Mouse (Mus musculus) neural tube, embryonic 13.5 days (tissue): ENCODE measurements around the gene Stard3. TPM values are rescaled to one million over a fixed set of nuclear protein-coding genes. Genes with fewer than 3 reads are reported as not detected.

Source experiments
- ATAC-seq: fragments of 200-750 bp; cut with Nextera tagmentation; 2 replicates; pipeline ENCODE4 v1.8.0; 2017; ENCODE audit warnings: low read depth, mild to moderate bottlenecking, moderate TSS enrichment, moderate library complexity
- H3K27ac ChIP-seq: fragments of 300-500 bp; sonication (generic); replicated peaks from 2 replicates; pipeline ENCODE4 v1.5.1; 2015; ENCODE audit warnings: moderate library complexity, mild to moderate bottlenecking, inconsistent platforms
- H3K27me3 ChIP-seq: fragments of 300-500 bp; sonication (generic); 2 replicates; pipeline ENCODE4 v1.6.1; 2015; ENCODE audit warnings: mild to moderate bottlenecking, inconsistent platforms
- H3K36me3 ChIP-seq: fragments of 300-500 bp; sonication (generic); 2 replicates; pipeline ENCODE4 v1.6.1; 2015; ENCODE audit warnings: mild to moderate bottlenecking, inconsistent platforms
- H3K4me1 ChIP-seq: fragments of 300-500 bp; sonication (generic); replicated peaks from 2 replicates; pipeline ENCODE4 v1.6.1; 2015; ENCODE audit warnings: inconsistent platforms
- H3K4me2 ChIP-seq: fragments of 300-500 bp; sonication (generic); 2 replicates; pipeline ENCODE4 v1.6.1; 2015; ENCODE audit warnings: inconsistent platforms, mild to moderate bottlenecking, moderate library complexity
- H3K4me3 ChIP-seq: fragments of 300-500 bp; sonication (generic); 2 replicates; pipeline ENCODE4 v1.5.1; 2015; ENCODE audit warnings: mild to moderate bottlenecking, inconsistent platforms
- H3K9ac ChIP-seq: fragments of 300-500 bp; sonication (generic); 2 replicates; pipeline ENCODE4 v1.6.1; 2015; ENCODE audit warnings: moderate library complexity, mild to moderate bottlenecking, inconsistent platforms
- H3K9me3 ChIP-seq: fragments of 300-500 bp; sonication (generic); 2 replicates; pipeline ENCODE4 v1.6.1; 2016; ENCODE audit warnings: inconsistent platforms
- WGBS: fragments of 180-500 bp; shearing (Covaris S2); methylation state at CpG from one replicate; pipeline ENCODE4 v1.1.7; 2015; 5-methylcytosine and 5-hydroxymethylcytosine counted together
- polyA plus RNA-seq: library from polyadenylated mRNA; unstranded; fragments of >200 nt; fragmentation: Nextera tagmentation; extraction: Ambion mirVana; gene quantifications from 2 replicates; pipeline ENCODE4 v1.2.1, GENCODE M21; 2015

The Stard3 gene
- polyA plus RNA-seq, 1 experiment from 2014 or later = 39.7 TPM

DNA sequence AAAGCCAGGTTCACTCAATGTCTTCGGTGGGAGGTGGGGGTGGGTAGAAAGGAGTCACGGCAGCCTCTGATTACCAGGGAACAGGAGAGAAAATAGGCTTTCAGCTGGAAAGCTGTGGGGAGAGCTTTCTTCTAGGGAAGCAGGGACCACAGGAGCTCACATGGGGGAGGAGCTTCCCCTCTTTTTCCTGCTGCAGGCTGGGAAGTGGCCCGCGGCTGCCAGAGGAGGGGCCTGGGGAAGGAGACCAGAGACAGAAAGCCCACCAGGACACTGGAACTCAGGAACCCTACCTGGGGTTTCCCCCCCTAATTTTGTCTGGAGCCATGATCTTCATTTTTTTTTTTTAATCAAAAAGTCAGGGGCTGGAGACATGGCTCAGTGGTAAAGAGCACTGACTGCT is 17.6 kb upstream of the Stard3 start:
- Histone ChIP-seq H3K9ac (no peak overlapping the region), H3K4me3 (no peak overlapping the region), H3K4me1 (peaks cover 52% of the 10 kb centered on the region), H3K36me3 (no peaks in the 10 kb centered on the region), H3K9me3 (no peaks in the 10 kb centered on the region), H3K27ac (peak overlapping the region; percentile 97), H3K27me3 (peaks cover 87% of the 10 kb centered on the region), H3K4me2 (no peak overlapping the region)
- 9% methylated on average over 4 of the region's 4 CpGs for WGBS
- ATAC-seq = no peak

DNA sequence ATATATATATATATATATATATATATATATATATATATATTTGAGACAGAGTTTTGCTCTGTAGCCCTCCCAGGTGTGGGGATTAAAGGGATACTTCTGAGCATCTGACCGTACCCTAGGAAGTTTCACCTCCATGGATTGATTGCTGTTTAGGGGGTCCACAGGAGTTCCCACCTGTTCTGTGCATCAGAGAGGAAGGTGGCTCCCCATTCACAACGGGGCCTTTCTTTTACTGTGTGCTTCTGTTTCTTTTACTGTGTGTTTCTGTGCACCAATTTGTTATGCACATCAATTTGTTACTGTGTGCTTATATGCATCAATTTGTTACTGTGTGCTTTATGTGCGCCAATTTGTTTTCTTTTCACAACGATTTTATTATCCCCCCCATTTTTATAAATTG is 17.0 kb upstream of the Stard3 start:
- Histone ChIP-seq H3K27me3 (peaks cover 86% of the 10 kb centered on the region), H3K9me3 (no peaks in the 10 kb centered on the region), H3K36me3 (no peaks in the 10 kb centered on the region), H3K9ac (no peak overlapping the region), H3K4me2 (no peak overlapping the region), H3K27ac (no peak overlapping the region), H3K4me1 (peaks cover 51% of the 10 kb centered on the region), H3K4me3 (no peak overlapping the region)
- no peak for ATAC-seq
- WGBS = 49% methylated on average over 4 of the region's 4 CpGs

DNA sequence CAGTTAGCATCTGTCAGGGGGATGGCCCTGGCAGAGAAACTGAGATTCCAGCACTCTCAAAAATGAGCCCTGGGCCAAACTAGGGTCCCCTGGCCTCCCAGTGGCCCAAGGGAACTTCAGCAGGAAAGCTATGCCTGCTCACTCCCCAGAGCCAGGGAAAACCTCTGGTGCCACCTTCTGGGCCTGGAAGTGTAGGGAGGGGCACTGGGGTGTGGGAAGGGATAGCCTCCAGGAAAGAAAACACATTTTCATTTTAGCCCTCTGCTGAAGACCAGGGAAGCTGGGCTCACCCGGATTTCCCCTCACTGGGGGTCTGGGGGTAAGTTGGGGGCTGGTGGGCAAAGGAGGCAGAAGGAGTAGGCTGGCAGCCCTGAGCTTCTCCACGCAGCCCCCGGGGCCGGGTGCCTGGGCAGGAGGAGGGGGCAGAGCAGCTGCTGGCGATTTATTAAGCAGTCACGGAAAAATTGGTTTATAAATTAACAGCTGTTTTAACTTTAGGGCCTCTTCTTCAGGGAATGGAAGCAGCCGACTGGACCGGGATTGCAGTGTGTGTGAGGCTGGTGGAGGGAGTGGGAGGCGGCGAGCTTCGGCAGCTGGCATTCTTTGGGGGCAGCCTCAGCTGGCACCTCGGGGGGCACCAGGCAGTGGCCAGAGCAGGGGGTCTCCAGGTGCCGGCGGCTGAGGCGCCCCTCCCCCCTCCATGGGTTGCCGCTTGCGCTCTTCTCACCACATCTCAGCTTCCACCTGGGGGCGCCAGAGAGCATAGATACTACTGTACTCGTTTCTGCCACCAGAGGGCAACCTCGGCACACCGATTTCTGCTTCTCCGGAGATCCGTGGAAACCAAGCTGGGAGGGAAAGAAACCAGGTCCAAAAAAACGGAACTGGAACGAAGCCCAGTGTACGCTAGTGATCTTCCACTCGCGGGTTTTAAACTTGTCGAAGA is 15.9 kb upstream of the Stard3 start:
- H3K9me3 ChIP-seq = no peaks in the 10 kb centered on the region
- no peak overlapping the region for H3K9ac ChIP-seq
- H3K4me1 ChIP-seq = peaks cover 51% of the 10 kb centered on the region
- H3K36me3 ChIP-seq = no peaks in the 10 kb centered on the region
- peaks cover 86% of the 10 kb centered on the region for H3K27me3 ChIP-seq
- WGBS = 1% methylated on average over 29 of the region's 29 CpGs
- H3K27ac ChIP-seq = peak overlapping the region; percentile 74
- ATAC-seq = peak; percentile 54
- H3K4me3 ChIP-seq = peak overlapping the region; percentile 21
- peak overlapping the region; percentile 51 for H3K4me2 ChIP-seq

DNA sequence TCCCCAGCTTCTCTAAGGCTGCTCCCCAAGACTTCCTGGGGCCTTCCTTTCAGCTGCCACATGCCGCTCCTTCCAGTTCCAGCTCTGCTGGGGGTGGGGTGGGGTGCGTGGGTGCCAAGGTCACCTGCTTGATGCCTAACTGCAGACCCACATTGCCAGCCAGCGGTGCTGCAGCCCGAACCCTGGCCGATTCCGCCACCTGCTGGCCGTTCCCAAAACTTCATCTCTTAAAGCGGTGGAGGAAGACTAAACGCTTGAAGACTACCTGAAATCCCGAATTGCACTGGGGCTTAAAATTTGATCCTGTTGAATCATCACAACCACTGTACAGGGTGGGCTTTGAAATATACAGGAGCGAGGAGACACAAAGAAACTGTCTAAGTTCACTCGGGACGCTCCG is 12.9 kb upstream of the Stard3 start:
- Histone ChIP-seq H3K4me3 (no peak overlapping the region), H3K27ac (no peak overlapping the region), H3K9ac (no peak overlapping the region), H3K4me1 (peaks cover 47% of the 10 kb centered on the region), H3K4me2 (peak overlapping the region; percentile 34), H3K36me3 (no peaks in the 10 kb centered on the region), H3K9me3 (no peaks in the 10 kb centered on the region), H3K27me3 (peaks cover 88% of the 10 kb centered on the region)
- no peak for ATAC-seq
- 0% methylated on average over 14 of the region's 14 CpGs for WGBS

DNA sequence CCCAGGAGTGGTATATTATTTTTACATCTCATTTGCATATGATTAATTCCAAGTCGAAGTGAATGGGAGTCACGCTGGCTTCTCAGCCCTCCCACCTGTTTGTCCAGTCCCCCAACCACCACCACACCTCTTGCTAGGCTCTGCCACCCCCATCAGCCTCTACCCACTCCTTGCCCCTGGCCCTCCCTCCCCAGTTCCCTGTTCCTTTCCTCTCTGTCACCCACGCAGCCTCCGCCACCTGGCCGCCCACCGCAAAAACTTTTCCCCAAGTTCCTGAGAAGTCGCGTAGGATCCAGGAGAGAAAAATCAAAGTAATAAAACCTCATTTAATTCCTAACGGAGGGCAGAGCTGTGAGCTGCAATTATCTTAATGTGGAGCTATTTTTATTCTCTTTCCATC is 12.0 kb upstream of the Stard3 start:
- no peaks in the 10 kb centered on the region for H3K36me3 ChIP-seq

DNA sequence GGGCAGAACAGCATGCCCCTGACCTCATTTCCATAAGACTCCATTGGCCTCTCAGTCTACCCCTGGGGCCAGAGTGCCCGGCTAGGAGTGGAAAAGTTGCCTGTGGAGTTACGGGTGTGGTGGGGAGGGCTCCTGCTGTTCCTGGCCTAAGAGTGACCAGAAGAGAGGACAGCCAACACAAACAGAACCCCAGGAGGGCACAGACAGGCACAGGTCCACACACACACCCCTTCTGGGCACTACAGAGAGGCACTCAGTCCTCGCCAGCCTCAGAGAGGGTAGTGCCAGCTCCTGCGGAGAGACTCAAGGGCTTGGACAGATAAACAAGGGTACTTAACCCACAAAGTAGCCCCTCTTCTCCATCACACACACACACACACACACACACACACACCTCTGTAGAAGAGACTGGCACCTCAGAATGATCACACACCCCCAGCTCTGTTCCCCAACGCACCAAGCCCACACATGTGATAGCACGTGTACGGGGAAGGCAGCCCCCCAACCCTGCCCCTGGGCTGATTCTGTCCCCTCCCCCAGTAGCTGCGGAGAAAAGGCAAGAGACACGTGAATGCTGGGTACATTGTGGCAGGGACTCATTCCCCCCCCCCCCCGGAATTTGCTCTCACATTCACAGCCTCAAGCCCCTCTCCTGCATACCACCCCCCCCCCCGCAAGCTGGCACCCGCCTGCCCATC is 10.6 kb upstream of the Stard3 start:
- ATAC-seq = no peak
- WGBS = 2% methylated on average over 11 of the region's 12 CpGs

More for the DNA sequence above, 12.0 kb upstream of the Stard3 start:
- no peak overlapping the region for H3K4me2 ChIP-seq
- H3K4me1 ChIP-seq = peaks cover 42% of the 10 kb centered on the region
- 8% methylated on average over 9 of the region's 9 CpGs for WGBS
- no peaks in the 10 kb centered on the region for H3K9me3 ChIP-seq
- no peak overlapping the region for H3K27ac ChIP-seq
- no peak for ATAC-seq
- H3K4me3 ChIP-seq = no peak overlapping the region
- H3K27me3 ChIP-seq = peaks cover 89% of the 10 kb centered on the region
- no peak overlapping the region for H3K9ac ChIP-seq

DNA sequence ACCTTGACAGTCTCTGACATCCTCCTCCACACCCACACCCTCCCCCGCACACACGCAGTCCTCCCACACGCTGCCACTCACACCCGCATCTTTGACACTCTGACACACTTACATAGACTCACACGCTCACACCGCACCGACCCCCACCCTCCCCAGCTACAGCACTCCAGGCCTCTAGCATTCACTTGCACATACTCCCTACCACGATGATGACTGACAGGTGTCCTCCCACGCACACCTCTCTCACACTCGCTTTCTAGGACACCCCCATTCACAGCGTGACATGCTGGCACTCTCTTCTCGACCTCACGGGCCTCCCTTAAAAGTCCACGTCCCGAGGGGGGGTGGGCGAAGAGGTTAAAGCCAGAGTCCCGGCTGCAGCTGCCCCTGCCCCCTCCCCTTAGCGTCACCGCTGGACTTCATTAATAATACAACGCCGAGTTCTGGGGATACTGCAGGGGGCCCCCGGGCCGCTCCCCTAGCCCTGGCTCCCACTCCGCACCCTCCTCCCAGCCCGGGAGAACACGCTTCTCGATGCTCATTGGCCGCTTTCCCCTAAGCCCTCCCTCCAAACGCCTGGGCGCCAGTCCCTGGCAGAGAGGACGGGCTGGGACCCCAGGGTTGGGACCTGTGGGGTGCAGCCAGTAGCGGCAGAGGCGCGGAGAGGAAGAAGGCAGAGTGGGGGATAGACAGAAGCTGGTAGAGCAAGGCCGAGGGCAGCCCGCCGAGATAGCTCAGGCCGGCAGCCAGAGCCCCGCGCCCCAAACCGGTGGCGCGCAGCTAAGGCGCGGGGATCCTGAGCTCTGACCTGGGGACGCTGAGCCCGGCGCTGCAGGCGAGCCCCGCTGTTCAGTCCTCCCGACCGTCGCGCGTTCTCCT is 9.8 kb upstream of the Stard3 start, which contains the start of gene Ppp1r1b:
Gene Ppp1r1b (plus strand): TSS at position 322 of the 879 bp plus-strand sequence.
- 1% methylated on average over 54 of the region's 55 CpGs for WGBS
- H3K4me1 ChIP-seq = peaks cover 22% of the 10 kb centered on the region
- H3K9me3 ChIP-seq = no peaks in the 10 kb centered on the region
- peak within 1 kb of the TSS; percentile 65 for H3K9ac ChIP-seq
- H3K4me2 ChIP-seq = peak within 1 kb of the TSS; percentile 85
- no peak within 1 kb of the TSS for H3K27ac ChIP-seq
- H3K27me3 ChIP-seq = peaks cover 97% of the 10 kb centered on the region
- peak within 1 kb of the TSS; percentile 48 for H3K4me3 ChIP-seq
- no peaks in the 10 kb centered on the region for H3K36me3 ChIP-seq
- peak; percentile 57 for ATAC-seq

More for the DNA sequence above, 10.6 kb upstream of the Stard3 start:
- Histone ChIP-seq H3K36me3 (no peaks in the 10 kb centered on the region), H3K27ac (no peak overlapping the region), H3K27me3 (peaks cover 90% of the 10 kb centered on the region), H3K9ac (no peak overlapping the region), H3K4me2 (peak overlapping the region; percentile 85), H3K4me3 (no peak overlapping the region), H3K4me1 (peaks cover 28% of the 10 kb centered on the region), H3K9me3 (no peaks in the 10 kb centered on the region)

DNA sequence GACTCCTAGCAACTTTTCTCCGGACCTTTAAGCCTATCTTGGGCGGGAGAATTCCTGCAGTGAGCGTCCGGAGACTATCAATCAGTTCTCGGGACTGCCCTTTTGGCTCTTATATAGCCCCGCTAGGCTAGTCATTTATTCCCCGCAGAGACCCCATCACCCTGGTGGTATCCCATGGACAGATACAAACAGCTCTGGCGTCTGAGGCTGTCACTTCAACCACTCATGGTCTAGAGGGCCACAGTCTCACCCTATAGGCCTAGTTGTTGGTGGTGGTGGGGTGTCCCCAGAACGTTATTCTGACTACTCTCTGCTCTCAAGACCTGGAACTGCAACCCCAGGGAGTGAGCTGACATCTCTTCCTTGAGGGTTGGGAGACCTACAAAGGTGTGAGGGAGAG is 8.9 kb upstream of the Stard3 start:
- WGBS = under 1% methylated on average over 9 of the region's 9 CpGs
- H3K9ac ChIP-seq = no peak overlapping the region
- peak overlapping the region; percentile 85 for H3K4me2 ChIP-seq
- no peak overlapping the region for H3K27ac ChIP-seq
- no peaks in the 10 kb centered on the region for H3K36me3 ChIP-seq
- H3K9me3 ChIP-seq = no peaks in the 10 kb centered on the region
- no peak for ATAC-seq
- H3K27me3 ChIP-seq = peaks cover 97% of the 10 kb centered on the region
- H3K4me1 ChIP-seq = peaks cover 22% of the 10 kb centered on the region
- peak overlapping the region; percentile 48 for H3K4me3 ChIP-seq

DNA sequence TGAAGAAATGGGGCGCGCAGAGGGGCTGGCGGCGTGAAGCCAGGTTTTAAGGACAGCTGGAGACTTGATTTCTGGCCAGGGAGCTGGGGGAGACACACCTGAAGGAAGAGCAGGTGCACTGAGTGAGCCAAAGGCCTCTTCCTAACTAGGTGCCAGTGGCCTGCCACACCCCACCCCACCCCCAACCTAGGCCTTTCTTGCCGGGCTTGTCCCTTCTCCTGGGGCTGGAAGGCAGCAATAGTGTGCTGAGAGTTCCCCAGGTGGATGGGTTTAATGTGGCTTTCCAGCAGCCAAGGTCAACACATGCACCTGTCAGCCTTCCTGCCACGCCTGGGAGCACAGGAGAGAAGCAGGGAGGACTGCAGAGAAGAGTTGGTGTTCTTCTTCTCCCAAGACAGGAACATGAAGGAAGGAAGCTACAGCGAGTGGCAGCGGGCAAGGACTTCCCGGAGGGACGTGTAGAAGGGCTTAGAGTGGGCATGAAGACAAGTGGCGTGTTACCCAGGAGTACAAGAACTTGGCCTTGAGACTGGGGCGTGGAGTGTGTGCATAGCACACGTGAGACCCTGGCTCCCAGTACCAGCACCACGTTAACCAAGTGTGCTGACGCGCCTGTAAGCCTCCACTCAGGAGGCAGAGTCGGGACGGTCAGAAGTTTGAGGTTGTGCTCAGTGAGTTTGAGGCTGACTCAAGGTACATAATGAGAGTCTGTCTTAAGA is 5.7 kb upstream of the Stard3 start:
- H3K36me3 ChIP-seq = no peaks in the 10 kb centered on the region
- no peak overlapping the region for H3K9ac ChIP-seq
- H3K27me3 ChIP-seq = peaks cover 75% of the 10 kb centered on the region
- no peaks in the 10 kb centered on the region for H3K9me3 ChIP-seq
- H3K4me1 ChIP-seq = peaks cover 27% of the 10 kb centered on the region
- H3K27ac ChIP-seq = no peak overlapping the region
- no peak for ATAC-seq
- H3K4me3 ChIP-seq = no peak overlapping the region
- WGBS = 78% methylated on average over 18 of the region's 18 CpGs
- no peak overlapping the region for H3K4me2 ChIP-seq

DNA sequence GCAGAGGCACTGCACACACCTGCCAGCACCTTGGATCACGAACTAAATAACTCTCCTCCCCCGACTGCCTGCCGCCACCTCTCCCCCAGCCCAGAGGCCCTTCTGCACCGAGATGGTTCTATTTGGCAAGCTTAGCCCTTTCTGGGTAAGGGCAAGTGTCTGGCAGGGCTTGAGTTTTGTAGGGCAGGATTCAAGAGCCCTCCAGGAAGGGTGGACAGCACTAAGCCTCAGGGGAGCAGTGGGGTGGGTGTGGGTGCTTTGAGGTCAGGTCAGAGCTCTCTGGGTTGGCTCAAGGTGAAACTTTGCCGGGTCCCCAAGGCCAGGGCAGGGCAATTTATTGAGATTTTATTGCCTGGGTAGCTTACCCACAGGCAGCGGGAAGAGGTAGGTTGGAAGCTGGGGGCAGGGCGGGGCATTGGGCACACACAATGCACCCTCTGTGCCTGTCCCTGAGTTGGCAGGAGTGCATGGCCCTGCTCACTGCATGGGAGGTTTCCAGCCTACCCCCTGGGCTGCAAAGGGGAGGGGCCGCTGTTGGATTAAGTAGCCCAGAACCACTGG is 4.4 kb upstream of the Stard3 start:
- no peak for ATAC-seq
- peaks cover 62% of the 10 kb centered on the region for H3K27me3 ChIP-seq
- no peak overlapping the region for H3K4me2 ChIP-seq
- no peak overlapping the region for H3K9ac ChIP-seq
- no peak overlapping the region for H3K4me3 ChIP-seq
- H3K9me3 ChIP-seq = no peaks in the 10 kb centered on the region
- no peak overlapping the region for H3K27ac ChIP-seq
- WGBS = 26% methylated on average over 8 of the region's 8 CpGs
- H3K4me1 ChIP-seq = peaks cover 20% of the 10 kb centered on the region
- H3K36me3 ChIP-seq = no peaks in the 10 kb centered on the region

DNA sequence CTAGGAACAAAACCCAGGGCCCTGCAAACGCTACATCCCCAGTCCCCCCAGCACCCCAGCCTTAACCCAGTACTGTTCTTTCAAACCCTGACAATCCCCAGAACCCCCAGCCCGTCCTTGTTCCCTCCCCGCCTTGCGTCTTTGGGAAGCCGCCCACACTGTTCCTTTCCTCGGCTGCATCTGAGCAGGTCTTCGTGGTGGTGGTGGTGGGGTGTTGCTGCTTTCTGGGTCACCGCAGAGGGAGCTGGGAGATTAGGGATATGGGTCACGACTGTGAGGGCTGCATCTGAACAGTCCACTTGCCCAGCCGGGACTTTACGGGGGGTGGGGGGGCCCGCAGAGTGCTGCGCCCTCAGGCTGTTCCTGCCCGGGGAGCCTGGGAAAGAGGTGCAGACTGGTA is 3.7 kb upstream of the Stard3 start:
- Histone ChIP-seq H3K36me3 (no peaks in the 10 kb centered on the region), H3K27me3 (peaks cover 55% of the 10 kb centered on the region), H3K27ac (no peak overlapping the region), H3K4me2 (no peak overlapping the region), H3K4me1 (peaks cover 22% of the 10 kb centered on the region), H3K9me3 (no peaks in the 10 kb centered on the region), H3K9ac (no peak overlapping the region), H3K4me3 (no peak overlapping the region)
- WGBS = 67% methylated on average over 14 of the region's 14 CpGs
- no peak for ATAC-seq
